Mouse (Mus musculus) hindbrain, embryonic 15.5 days (tissue): ENCODE measurements around the gene Myo3b. TPM values are rescaled to one million over a fixed set of nuclear protein-coding genes. Genes with fewer than 3 reads are reported as not detected.
A peak's percentile ranks its signal among the peaks of the same experiment; 100 is the strongest.

Experiments used
- ATAC-seq: fragments of 200-750 bp; cut with Nextera tagmentation; 2 replicates; pipeline ENCODE4 v1.8.0; 2017; ENCODE audit warnings: low read depth, moderate number of reproducible peaks, moderate TSS enrichment; ENCODE audit not compliant: low FRiP score
- H3K27ac ChIP-seq: fragments of 300-500 bp; sonication (generic); replicated peaks from 2 replicates; pipeline ENCODE4 v1.5.1; 2015; ENCODE audit warnings: mild to moderate bottlenecking, inconsistent platforms
- H3K27me3 ChIP-seq: fragments of 300-500 bp; sonication (generic); 2 replicates; pipeline ENCODE4 v1.6.1; 2015; ENCODE audit warnings: control low read depth, inconsistent platforms
- H3K36me3 ChIP-seq: fragments of 300-500 bp; sonication (generic); 2 replicates; pipeline ENCODE4 v1.6.1; 2015; ENCODE audit warnings: control low read depth, inconsistent platforms
- H3K4me1 ChIP-seq: fragments of 300-500 bp; sonication (generic); replicated peaks from 2 replicates; pipeline ENCODE4 v1.6.1; 2015; ENCODE audit warnings: control low read depth, inconsistent platforms
- H3K4me2 ChIP-seq: fragments of 300-500 bp; sonication (generic); 2 replicates; pipeline ENCODE4 v1.6.1; 2015; ENCODE audit warnings: moderate library complexity, mild to moderate bottlenecking, inconsistent platforms
- H3K4me3 ChIP-seq: fragments of 300-500 bp; sonication (generic); 2 replicates; pipeline ENCODE4 v1.5.1; 2015; ENCODE audit warnings: mild to moderate bottlenecking, inconsistent platforms
- H3K9ac ChIP-seq: fragments of 300-500 bp; sonication (generic); 2 replicates; pipeline ENCODE4 v1.6.1; 2015; ENCODE audit warnings: inconsistent platforms
- H3K9me3 ChIP-seq: fragments of 300-500 bp; sonication (generic); 2 replicates; pipeline ENCODE4 v1.6.1; 2016; ENCODE audit warnings: control low read depth, inconsistent platforms
- WGBS: fragments of 180-500 bp; shearing (Covaris S2); methylation state at CpG from one replicate; pipeline ENCODE4 v1.1.7; 2015; 5-methylcytosine and 5-hydroxymethylcytosine counted together
- polyA plus RNA-seq: library from polyadenylated mRNA; unstranded; fragments of >200 nt; fragmentation: Nextera tagmentation; extraction: Ambion mirVana; gene quantifications from 2 replicates; pipeline ENCODE4 v1.2.1, GENCODE M21; 2015

The Myo3b gene
- polyA plus RNA-seq, 1 experiment from 2014 or later: 0.26 TPM

DNA sequence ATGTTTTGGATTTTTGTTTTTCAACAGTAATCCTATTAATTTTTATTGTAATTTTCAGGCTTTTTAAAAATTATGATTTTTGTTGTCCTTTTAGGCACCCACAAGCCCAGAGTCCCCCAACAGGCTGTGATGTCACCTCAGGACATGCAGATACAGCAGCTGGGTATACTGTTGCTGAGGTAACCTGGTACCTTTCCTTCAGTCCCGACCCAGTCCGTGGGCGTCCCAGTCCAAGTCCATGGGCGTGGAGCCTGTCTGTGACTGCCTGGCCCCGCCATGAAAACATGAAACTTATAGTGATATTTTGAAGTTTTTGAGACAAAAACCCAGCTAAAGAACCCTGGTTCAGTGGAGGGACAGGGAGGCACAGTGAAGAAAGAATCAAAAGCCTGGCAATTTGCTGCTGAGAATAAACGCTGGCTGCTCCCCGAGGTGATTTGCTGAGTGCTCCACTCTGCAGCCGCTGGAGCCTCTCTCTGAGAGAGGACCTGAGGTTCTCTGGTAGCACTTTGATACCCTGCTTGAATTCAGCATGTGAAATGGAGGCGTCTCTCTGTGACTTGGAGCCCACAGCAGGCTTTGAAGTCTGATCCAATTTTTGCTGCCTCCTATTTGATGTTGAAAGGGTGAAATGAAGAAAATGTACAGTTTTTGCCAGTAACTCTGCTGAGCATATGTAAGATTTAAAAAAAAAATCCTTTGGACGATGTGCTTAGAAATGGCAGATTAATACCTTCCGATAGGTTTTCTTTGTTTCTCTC is 310.0 kb downstream of the Myo3b start:
- H3K9ac ChIP-seq: no peak overlapping the region
- H3K9me3 ChIP-seq: no peaks in the 10 kb centered on the region
- no peak overlapping the region for H3K4me2 ChIP-seq
- no peaks in the 10 kb centered on the region for H3K27me3 ChIP-seq
- 69% methylated on average over 11 of the region's 11 CpGs for WGBS
- no peak for ATAC-seq
- H3K4me1 ChIP-seq: 0 out of 2 replicates have a peak, but pooled peaks cover 6% of the 10 kb centered on the region
- H3K27ac ChIP-seq: no peak overlapping the region
- no peaks in the 10 kb centered on the region for H3K36me3 ChIP-seq
- H3K4me3 ChIP-seq: no peak overlapping the region

DNA sequence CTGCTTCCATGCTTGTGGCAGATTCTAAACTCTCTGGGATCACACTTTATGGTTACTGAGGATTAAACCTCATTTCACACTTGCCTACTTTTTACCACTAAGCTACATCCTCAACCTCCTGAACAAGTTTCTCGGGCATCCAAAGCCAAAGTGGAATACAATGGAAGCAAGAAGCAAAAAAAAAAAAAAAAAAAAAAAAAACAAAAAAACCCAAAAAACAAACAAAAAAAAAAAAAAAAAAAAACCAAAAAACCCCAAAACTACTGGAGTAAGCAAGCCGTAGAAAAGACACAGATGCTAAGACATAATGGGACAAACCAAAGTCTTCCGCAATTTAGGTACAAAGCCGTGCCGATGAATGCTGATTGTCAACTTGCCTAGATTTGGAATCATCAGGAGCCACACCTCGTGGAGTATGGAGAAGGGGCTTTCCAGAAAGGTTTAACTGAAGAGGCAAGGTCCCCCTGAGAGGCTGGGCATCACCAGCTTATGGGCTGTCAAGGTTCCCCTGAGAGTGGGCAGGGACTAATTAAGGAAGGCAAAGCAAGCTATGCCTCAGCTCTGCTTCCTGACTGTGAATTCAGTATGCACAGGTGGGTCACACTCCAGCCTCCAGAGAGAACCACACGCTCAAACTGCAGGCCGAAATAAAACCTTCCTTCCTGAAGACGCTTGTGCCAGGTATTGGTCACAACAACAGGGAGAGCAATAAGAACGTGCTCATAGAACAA is 313.7 kb downstream of the Myo3b start:
- 91% methylated on average over 10 of the region's 10 CpGs for WGBS
- ATAC-seq: no peak
- Histone ChIP-seq H3K27ac (no peak overlapping the region), H3K36me3 (no peaks in the 10 kb centered on the region), H3K4me2 (no peak overlapping the region), H3K9ac (no peak overlapping the region), H3K4me3 (no peak overlapping the region), H3K4me1 (0 out of 2 replicates have a peak, but pooled peaks cover 4% of the 10 kb centered on the region), H3K27me3 (no peaks in the 10 kb centered on the region), H3K9me3 (no peaks in the 10 kb centered on the region)

DNA sequence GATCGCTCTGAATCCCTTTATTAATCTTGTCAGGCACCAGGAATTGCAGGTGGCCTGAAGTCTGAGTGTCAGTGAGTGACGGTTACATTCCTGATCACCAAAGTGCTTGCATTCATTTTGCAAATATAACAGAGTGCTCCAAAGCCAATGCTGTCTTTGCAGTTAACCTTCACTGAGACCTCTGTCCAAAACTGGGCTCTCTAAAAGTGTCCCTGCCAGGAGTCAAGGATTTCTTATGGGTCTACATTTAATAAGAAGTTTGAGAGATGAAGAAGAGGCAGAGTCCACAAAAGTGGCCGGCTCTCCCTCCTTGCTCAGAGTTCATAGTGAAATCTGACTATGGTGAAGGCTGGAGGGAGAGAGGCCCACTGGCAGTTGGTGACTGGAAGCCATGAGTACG is 315.1 kb downstream of the Myo3b start:
- 85% methylated on average over 4 of the region's 4 CpGs for WGBS
- no peak overlapping the region for H3K27ac ChIP-seq
- H3K4me1 ChIP-seq: 0 out of 2 replicates have a peak, but pooled peaks cover under 1% of the 10 kb centered on the region
- ATAC-seq: no peak
- no peak overlapping the region for H3K9ac ChIP-seq
- no peaks in the 10 kb centered on the region for H3K36me3 ChIP-seq
- H3K9me3 ChIP-seq: no peaks in the 10 kb centered on the region
- no peak overlapping the region for H3K4me3 ChIP-seq
- H3K4me2 ChIP-seq: no peak overlapping the region
- no peaks in the 10 kb centered on the region for H3K27me3 ChIP-seq

DNA sequence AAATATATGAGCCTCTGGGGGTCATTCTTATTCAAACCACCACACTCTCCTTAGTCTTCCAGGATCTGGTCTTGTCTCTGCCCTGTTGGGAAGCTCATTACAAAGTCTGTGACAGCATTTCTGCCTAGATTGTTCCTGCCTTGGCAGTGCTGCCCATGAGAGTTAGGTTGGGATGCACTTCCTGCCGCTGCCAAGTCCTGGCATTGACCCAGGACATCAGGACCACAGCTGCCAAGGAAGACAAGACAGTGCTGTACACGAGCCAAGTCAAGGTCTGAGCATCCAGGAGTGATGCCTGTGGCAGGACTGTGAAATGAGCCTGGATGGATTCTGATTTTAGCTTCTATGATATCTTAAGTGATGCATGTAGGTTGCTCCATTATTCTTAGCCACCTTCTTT is 316.1 kb downstream of the Myo3b start:
- no peaks in the 10 kb centered on the region for H3K4me1 ChIP-seq
- H3K9me3 ChIP-seq: no peaks in the 10 kb centered on the region
- 39% methylated on average over 2 of the region's 2 CpGs for WGBS
- no peaks in the 10 kb centered on the region for H3K27me3 ChIP-seq
- H3K27ac ChIP-seq: no peak overlapping the region
- no peak overlapping the region for H3K4me3 ChIP-seq
- no peaks in the 10 kb centered on the region for H3K36me3 ChIP-seq
- no peak for ATAC-seq
- H3K9ac ChIP-seq: no peak overlapping the region
- H3K4me2 ChIP-seq: no peak overlapping the region

DNA sequence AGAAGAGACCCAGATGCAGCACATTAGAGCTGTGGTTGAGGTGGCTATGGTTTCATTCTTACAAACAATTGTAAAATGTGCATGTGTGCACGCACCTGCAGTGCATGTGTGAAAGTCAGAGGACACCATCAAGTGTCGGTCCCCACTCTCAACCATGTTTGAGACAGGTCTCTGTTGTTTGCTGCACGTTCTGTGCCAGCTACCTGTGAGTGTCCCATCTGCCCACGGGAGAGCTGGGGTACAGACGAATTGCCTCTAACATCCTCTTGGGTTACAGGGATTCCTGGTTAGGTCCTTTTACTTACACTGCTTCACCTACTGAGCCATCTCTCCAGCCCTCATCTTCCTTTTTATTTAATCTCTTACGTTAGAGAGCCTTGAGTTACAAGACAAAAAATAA is 330.5 kb downstream of the Myo3b start:
- 92% methylated on average over 6 of the region's 6 CpGs for WGBS
- H3K4me2 ChIP-seq: no peak overlapping the region
- no peaks in the 10 kb centered on the region for H3K27me3 ChIP-seq
- H3K27ac ChIP-seq: no peak overlapping the region
- H3K9me3 ChIP-seq: no peaks in the 10 kb centered on the region
- no peaks in the 10 kb centered on the region for H3K4me1 ChIP-seq
- no peak overlapping the region for H3K9ac ChIP-seq
- no peak for ATAC-seq
- H3K36me3 ChIP-seq: no peaks in the 10 kb centered on the region
- H3K4me3 ChIP-seq: no peak overlapping the region

DNA sequence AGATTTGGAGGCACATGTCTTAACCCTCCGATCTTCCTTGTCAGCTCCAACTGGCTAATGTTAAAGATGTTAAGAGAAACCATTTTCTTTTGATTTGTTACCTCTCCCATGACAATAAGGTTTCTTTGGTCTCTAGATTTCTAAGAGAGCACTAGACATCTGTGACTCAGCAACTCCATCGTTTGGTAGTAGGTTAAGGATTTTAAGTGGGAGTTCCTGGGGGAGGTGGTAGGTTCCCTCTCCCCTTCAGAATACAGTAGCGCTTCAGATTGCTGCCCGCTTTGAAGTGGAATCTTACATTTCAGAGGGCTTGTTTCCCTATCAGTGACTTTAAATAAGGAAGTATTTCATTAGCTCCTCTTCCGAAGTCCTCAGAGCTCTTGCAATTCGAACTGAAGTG is 340.4 kb downstream of the Myo3b start:
- no peak for ATAC-seq
- H3K9me3 ChIP-seq: no peaks in the 10 kb centered on the region
- H3K9ac ChIP-seq: no peak overlapping the region
- no peaks in the 10 kb centered on the region for H3K4me1 ChIP-seq
- no peak overlapping the region for H3K27ac ChIP-seq
- 73% methylated on average over 6 of the region's 6 CpGs for WGBS
- H3K36me3 ChIP-seq: no peaks in the 10 kb centered on the region
- H3K4me2 ChIP-seq: no peak overlapping the region
- H3K27me3 ChIP-seq: no peaks in the 10 kb centered on the region
- H3K4me3 ChIP-seq: no peak overlapping the region

DNA sequence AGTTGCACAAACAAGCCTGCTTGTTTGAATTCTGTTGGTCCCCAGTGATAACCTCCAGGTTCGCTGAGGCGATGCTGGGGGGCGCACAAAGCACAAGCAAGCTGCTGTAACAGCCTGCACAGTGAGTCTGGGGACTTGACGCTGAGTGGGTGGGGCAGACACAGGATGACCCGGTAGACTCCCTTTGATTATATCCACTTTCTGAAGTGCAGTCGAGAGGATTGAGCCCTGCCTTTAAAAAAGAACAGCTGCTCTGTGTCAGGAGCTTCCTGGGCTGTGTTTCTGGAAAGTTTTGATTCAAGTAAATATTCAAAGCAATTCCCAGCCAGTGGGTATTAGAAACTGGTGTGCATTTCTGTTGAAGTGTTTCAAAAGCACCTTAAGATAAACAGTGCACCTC is 341.0 kb downstream of the Myo3b start:
- ATAC-seq: no peak
- 42% methylated on average over 6 of the region's 6 CpGs for WGBS
- no peaks in the 10 kb centered on the region for H3K4me1 ChIP-seq
- H3K9me3 ChIP-seq: no peaks in the 10 kb centered on the region
- H3K4me2 ChIP-seq: no peak overlapping the region
- no peaks in the 10 kb centered on the region for H3K36me3 ChIP-seq
- no peaks in the 10 kb centered on the region for H3K27me3 ChIP-seq
- H3K9ac ChIP-seq: no peak overlapping the region
- H3K4me3 ChIP-seq: no peak overlapping the region
- H3K27ac ChIP-seq: no peak overlapping the region

DNA sequence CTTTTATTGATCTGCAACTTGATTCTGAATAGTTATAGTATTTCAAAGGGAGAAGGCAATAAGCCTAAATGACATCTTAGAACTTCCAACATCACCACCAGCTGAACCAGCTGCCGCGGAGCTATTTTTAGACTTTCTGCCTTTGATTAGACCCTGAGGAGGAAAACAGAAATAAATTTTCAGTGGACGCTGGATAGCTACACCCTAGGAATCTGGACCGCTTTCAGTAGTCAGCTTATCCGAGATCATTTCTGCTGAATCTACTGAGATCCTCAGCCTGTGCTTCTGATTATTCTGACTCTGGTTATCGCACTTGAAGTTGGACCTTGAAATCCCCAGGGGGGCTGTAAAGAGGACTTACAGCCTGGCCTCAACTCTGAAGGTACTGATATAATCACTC is 349.7 kb downstream of the Myo3b start:
- Histone ChIP-seq H3K9ac (no peak overlapping the region), H3K4me1 (peaks cover 8% of the 10 kb centered on the region), H3K4me2 (no peak overlapping the region), H3K27me3 (no peaks in the 10 kb centered on the region), H3K27ac (no peak overlapping the region), H3K9me3 (no peaks in the 10 kb centered on the region), H3K4me3 (no peak overlapping the region), H3K36me3 (no peaks in the 10 kb centered on the region)
- no peak for ATAC-seq
- 58% methylated on average over 6 of the region's 6 CpGs for WGBS

DNA sequence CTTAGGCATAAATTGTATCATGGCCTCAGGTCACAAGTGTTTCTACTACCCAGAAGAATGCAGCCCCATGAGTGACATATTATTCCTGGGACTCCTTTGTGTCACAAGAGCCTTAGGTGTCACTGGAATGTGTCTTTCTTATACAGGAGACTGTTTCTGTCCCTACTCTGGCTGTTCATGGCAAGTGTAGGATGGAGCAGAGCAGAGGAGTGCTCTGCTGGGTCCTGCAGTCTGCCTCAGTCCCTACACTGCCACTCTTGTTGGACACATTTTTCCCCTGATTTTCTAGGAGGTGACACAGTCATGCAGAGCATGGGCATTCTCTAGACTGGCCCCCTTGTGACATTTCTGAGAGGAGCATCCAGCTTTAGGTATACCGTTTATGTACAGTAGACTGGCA is 350.2 kb downstream of the Myo3b start:
- ATAC-seq: no peak
- Histone ChIP-seq H3K4me2 (no peak overlapping the region), H3K27me3 (no peaks in the 10 kb centered on the region), H3K9me3 (no peaks in the 10 kb centered on the region), H3K36me3 (no peaks in the 10 kb centered on the region), H3K9ac (no peak overlapping the region), H3K27ac (no peak overlapping the region), H3K4me1 (peaks cover 8% of the 10 kb centered on the region), H3K4me3 (no peak overlapping the region)
- 82% methylated on average over 1 of the region's 1 CpGs for WGBS

DNA sequence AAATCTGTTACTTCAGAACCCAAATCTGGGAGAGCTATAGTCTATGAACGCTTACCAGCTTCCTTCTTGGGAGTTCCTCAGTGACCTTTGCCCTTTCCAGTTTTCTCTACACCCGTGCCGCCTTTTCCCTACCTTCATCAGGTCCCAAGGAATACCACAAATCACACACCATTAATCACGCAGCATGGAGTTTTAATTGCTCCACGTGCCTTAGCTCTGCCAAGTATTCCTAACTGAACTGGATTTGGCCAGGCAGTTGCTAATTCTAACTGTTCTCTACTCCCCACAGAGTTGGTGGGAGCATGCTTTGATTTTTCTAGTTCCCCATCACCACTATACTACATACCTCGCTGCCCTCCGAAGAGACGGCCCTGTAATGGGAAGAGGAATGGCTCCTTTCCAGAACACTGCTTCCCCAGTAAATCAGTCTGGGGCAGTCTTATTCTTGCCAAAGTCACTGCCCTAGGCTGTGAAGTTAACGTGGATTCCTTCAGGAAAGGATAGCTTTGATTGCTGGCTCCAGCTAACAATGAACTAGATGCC is 358.9 kb downstream of the Myo3b start:
- Histone ChIP-seq H3K9ac (no peak overlapping the region), H3K27ac (no peak overlapping the region), H3K4me2 (no peak overlapping the region), H3K9me3 (no peaks in the 10 kb centered on the region), H3K4me3 (no peak overlapping the region), H3K27me3 (no peaks in the 10 kb centered on the region), H3K36me3 (no peaks in the 10 kb centered on the region), H3K4me1 (0 out of 2 replicates have a peak, but pooled peaks cover 5% of the 10 kb centered on the region)
- WGBS: 60% methylated on average over 9 of the region's 9 CpGs
- ATAC-seq: peak; percentile 11; the same call in 1 of the 2 replicates

DNA sequence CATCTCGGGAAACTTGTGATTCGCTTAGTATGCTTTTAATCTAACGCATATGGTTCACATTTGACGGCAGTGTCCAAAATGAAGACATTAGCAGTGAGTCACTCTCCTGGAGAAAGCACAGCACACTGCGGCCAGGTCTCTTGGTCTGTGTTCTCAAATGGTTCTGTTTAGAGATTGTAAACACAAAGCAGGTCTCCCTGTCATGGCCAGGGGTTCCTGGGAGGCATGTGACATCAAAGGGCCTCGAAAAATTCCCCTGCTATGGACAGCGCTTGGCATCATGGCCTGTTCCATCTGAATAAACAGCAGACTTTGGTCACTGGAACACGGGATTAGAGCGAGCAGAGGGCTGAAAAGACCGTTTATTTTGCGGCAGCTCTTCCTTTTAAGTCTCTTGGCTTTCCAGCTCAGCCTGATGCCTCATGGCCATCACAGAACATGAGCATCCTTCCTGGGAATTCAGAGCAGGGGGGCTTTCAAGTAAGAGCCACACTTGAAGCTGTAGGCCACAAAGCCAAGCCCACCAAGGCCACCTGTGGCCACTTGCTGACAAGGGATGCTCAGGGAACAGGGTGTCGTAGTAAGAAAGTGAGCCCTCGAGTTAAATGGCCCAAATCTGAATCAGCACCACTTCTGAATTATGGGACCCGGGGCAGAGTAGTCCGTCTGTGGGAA is 360.7 kb downstream of the Myo3b start:
- H3K27ac ChIP-seq: no peak overlapping the region
- 0 out of 2 replicates have a peak, but pooled peaks cover 5% of the 10 kb centered on the region for H3K4me1 ChIP-seq
- H3K9ac ChIP-seq: no peak overlapping the region
- 80% methylated on average over 15 of the region's 15 CpGs for WGBS
- H3K9me3 ChIP-seq: no peaks in the 10 kb centered on the region
- no peaks in the 10 kb centered on the region for H3K27me3 ChIP-seq
- no peaks in the 10 kb centered on the region for H3K36me3 ChIP-seq
- H3K4me2 ChIP-seq: no peak overlapping the region
- no peak for ATAC-seq
- no peak overlapping the region for H3K4me3 ChIP-seq

DNA sequence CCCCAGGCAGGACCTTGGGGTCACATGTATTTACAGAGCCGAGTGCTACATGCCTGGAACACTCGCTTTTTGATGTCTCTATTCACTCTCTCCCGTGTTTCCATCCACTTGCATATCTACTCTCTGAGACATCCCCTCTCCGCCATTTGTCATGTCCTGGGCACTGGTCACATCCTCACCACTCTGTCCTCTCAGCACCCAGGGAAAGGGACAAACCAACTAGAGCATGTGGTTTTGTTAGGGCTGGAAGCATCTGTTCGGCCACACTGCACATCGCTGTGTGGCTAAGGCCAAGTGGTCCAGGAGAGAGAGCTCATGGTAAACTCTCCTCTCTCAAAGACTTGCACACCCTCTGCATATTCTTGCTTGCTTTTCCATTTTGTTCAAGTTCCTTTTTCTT is 361.4 kb downstream of the Myo3b start:
- ATAC-seq: no peak
- no peak overlapping the region for H3K4me3 ChIP-seq
- H3K36me3 ChIP-seq: no peaks in the 10 kb centered on the region
- H3K27ac ChIP-seq: no peak overlapping the region
- 76% methylated on average over 6 of the region's 6 CpGs for WGBS
- no peak overlapping the region for H3K9ac ChIP-seq
- H3K27me3 ChIP-seq: no peaks in the 10 kb centered on the region
- H3K4me1 ChIP-seq: 0 out of 2 replicates have a peak, but pooled peaks cover 5% of the 10 kb centered on the region
- no peak overlapping the region for H3K4me2 ChIP-seq
- no peaks in the 10 kb centered on the region for H3K9me3 ChIP-seq
